Mouse (Mus musculus): ENCODE measurements around the gene Foxp1. TPM values are rescaled to one million over a fixed set of nuclear protein-coding genes. Genes with fewer than 3 reads are reported as not detected.

Foxp1 gene
- polyA plus RNA-seq, 1 experiment, result 88.7 TPM

GRCm38 (mm10) chr6:99063982-99064484 is 458.5 kb downstream of the Foxp1 start:
- TF ChIP-seq GATA1 (IDR thresholded peaks at IDR 0.05; ENCODE audit: low read length), result no peak

GRCm38 (mm10) chr6:99062931-99063330 is 459.6 kb downstream of the Foxp1 start:
- no peak for TF ChIP-seq GATA1 (IDR thresholded peaks at IDR 0.05; ENCODE audit: low read length)

- TF ChIP-seq GATA1 (IDR thresholded peaks at IDR 0.05; ENCODE audit: low read length), result no peak
These were observed 463.8 kb downstream of the Foxp1 start for GRCm38 (mm10) chr6:99058688-99059087.

- TF ChIP-seq GATA1 (IDR thresholded peaks at IDR 0.05; ENCODE audit: low read length), result no peak
These were observed 465.4 kb downstream of the Foxp1 start for GRCm38 (mm10) chr6:99057113-99057553.

- no peak for TF ChIP-seq GATA1 (IDR thresholded peaks at IDR 0.05; ENCODE audit: low read length)
These were observed 466.1 kb downstream of the Foxp1 start for GRCm38 (mm10) chr6:99056379-99056778.

GRCm38 (mm10) chr6:99053998-99054397 is 468.5 kb downstream of the Foxp1 start:
- no peak for TF ChIP-seq GATA1 (IDR thresholded peaks at IDR 0.05; ENCODE audit: low read length)

- TF ChIP-seq GATA1 (IDR thresholded peaks at IDR 0.05; ENCODE audit: low read length), result no peak
These were observed 469.4 kb downstream of the Foxp1 start for GRCm38 (mm10) chr6:99053111-99053510.

- no peak for TF ChIP-seq GATA1 (IDR thresholded peaks at IDR 0.05; ENCODE audit: low read length)
These were observed 470.8 kb downstream of the Foxp1 start for GRCm38 (mm10) chr6:99051724-99052123.

GRCm38 (mm10) chr6:99050288-99051006 is 472.1 kb downstream of the Foxp1 start:
- TF ChIP-seq GATA1 (IDR thresholded peaks at IDR 0.05; ENCODE audit: low read length), result no peak

- no peak for TF ChIP-seq GATA1 (IDR thresholded peaks at IDR 0.05; ENCODE audit: low read length)
These were observed 475.2 kb downstream of the Foxp1 start for GRCm38 (mm10) chr6:99047322-99047721.

- no peak for TF ChIP-seq GATA1 (IDR thresholded peaks at IDR 0.05; ENCODE audit: low read length)
These were observed 476.4 kb downstream of the Foxp1 start for GRCm38 (mm10) chr6:99045845-99046788.

GRCm38 (mm10) chr6:99043932-99044664 is 478.4 kb downstream of the Foxp1 start:
- TF ChIP-seq GATA1 (IDR thresholded peaks at IDR 0.05; ENCODE audit: low read length), result no peak

- no peak for TF ChIP-seq GATA1 (IDR thresholded peaks at IDR 0.05; ENCODE audit: low read length)
These were observed 479.3 kb downstream of the Foxp1 start for GRCm38 (mm10) chr6:99043226-99043625.

- TF ChIP-seq GATA1 (IDR thresholded peaks at IDR 0.05; ENCODE audit: low read length), result no peak
These were observed 480.2 kb downstream of the Foxp1 start for GRCm38 (mm10) chr6:99042175-99042954.

- TF ChIP-seq GATA1 (IDR thresholded peaks at IDR 0.05; ENCODE audit: low read length), result no peak
These were observed 483.5 kb downstream of the Foxp1 start for GRCm38 (mm10) chr6:99038977-99039376.

All from G1E-ER4 (cell line).